Mouse (Mus musculus) embryonic facial prominence, embryonic 11.5 days (tissue): ENCODE data around the gene Ttc9b. TPM values are rescaled to one million over a fixed set of nuclear protein-coding genes. Genes with fewer than 3 reads are reported as not detected.

Experiments
- ATAC-seq: fragments of 200-750 bp; cut with Nextera tagmentation; replicated peaks from 2 replicates; pipeline ENCODE4 v1.8.0; 2017; ENCODE audit warnings: low read depth; ENCODE audit not compliant: insufficient number of reproducible peaks, low FRiP score, low TSS enrichment
- DNase-seq: peaks from one replicate; pipeline ENCODE4 v3.0.0-alpha.2; 2015; ENCODE audit warnings: low spot score
- H3K27ac ChIP-seq: fragments of 300-500 bp; sonication (generic); replicated peaks from 2 replicates; pipeline ENCODE4 v1.5.1; 2014; ENCODE audit warnings: mild to moderate bottlenecking, low read depth, low read length, control low read depth
- H3K27me3 ChIP-seq: fragments of 300-500 bp; sonication (generic); 2 replicates; pipeline ENCODE4 v1.6.1; 2014; ENCODE audit warnings: mild to moderate bottlenecking, low read length, moderate library complexity, mixed read lengths; ENCODE audit not compliant: control insufficient read depth, insufficient read depth
- H3K36me3 ChIP-seq: fragments of 300-500 bp; sonication (generic); replicated peaks from 2 replicates; pipeline ENCODE4 v1.6.1; 2014; ENCODE audit warnings: low read depth, mild to moderate bottlenecking, low read length, moderate library complexity, mixed read lengths; ENCODE audit not compliant: control insufficient read depth, insufficient read depth
- H3K4me1 ChIP-seq: fragments of 300-500 bp; sonication (generic); 2 replicates; pipeline ENCODE4 v1.6.1; 2014; ENCODE audit warnings: low read length, mixed read lengths; ENCODE audit not compliant: control insufficient read depth, insufficient read depth
- H3K4me2 ChIP-seq: fragments of 300-500 bp; sonication (generic); 2 replicates; pipeline ENCODE4 v1.6.1; 2014; ENCODE audit warnings: low read depth, mild to moderate bottlenecking, control low read depth, low read length, moderate library complexity
- H3K4me3 ChIP-seq: fragments of 300-500 bp; sonication (generic); 2 replicates; pipeline ENCODE4 v1.5.1; 2014; ENCODE audit warnings: low read depth, low read length, control low read depth
- H3K9ac ChIP-seq: fragments of 300-500 bp; sonication (generic); replicated peaks from 2 replicates; pipeline ENCODE4 v1.6.1; 2014; ENCODE audit warnings: mild to moderate bottlenecking, control low read depth, low read length
- H3K9me3 ChIP-seq: fragments of 300-500 bp; sonication (generic); replicated peaks from 2 replicates; pipeline ENCODE4 v1.6.1; 2016; ENCODE audit warnings: mild to moderate bottlenecking, low read length, inconsistent platforms, mixed read lengths; ENCODE audit not compliant: control insufficient read depth
- WGBS: fragments of 180-500 bp; shearing (Covaris S2); extraction: QIAGEN DNeasy Blood & Tissue Kit; methylation state at CpG from one replicate; pipeline ENCODE4 v1.1.7; 2014; 5-methylcytosine and 5-hydroxymethylcytosine counted together
- polyA plus RNA-seq: library from polyadenylated mRNA; unstranded; fragments of >200 nt; fragmentation: Nextera tagmentation; extraction: Ambion mirVana; gene quantifications from 2 replicates; pipeline ENCODE4 v1.2.1, GENCODE M21; 2014

Gene Ttc9b
- polyA plus RNA-seq, 1 experiment from 2014 or later = 2.0 TPM

- Histone ChIP-seq H3K9ac (no peak overlapping the region), H3K4me1 (no peaks in the 10 kb centered on the region), H3K27me3 (no peaks in the 10 kb centered on the region), H3K4me3 (no peak overlapping the region), H3K9me3 (no peaks in the 10 kb centered on the region), H3K36me3 (no peaks in the 10 kb centered on the region), H3K4me2 (no peak overlapping the region), H3K27ac (no peak overlapping the region)
- WGBS = 31% methylated on average over 3 of the region's 3 CpGs
- no peak for DNase-seq
- no peak for ATAC-seq
Observed at GRCm38 (mm10) chr7:27696711-27697110, 43.0 kb downstream of the Ttc9b start.

Other genes with a start within 250 kb of the Ttc9b start
- gene Sptbn4, start 206.2 kb upstream of the Ttc9b start, polyA plus RNA-seq = 0.26 and 0.28 TPM in 2 replicates
- 33.9 and 38.2 TPM in 2 replicates for gene Blvrb, start 205.9 kb upstream of the Ttc9b start, polyA plus RNA-seq
- gene Sertad3, start 180.1 kb upstream of the Ttc9b start, polyA plus RNA-seq = 27.2 and 27.6 TPM in 2 replicates
- gene Sertad1, start 167.0 kb upstream of the Ttc9b start, polyA plus RNA-seq = 24.3 and 25.5 TPM in 2 replicates
- gene Prx, start 154.6 kb upstream of the Ttc9b start, polyA plus RNA-seq = 1.2 and 2.2 TPM in 2 replicates
- gene Hipk4, start 130.6 kb upstream of the Ttc9b start, polyA plus RNA-seq = 0.22 and 0.36 TPM in 2 replicates
- 57.1 and 65.5 TPM in 2 replicates for gene Pld3, start 100.7 kb upstream of the Ttc9b start, polyA plus RNA-seq
- gene 2310022A10Rik, start 100.7 kb upstream of the Ttc9b start, polyA plus RNA-seq = 26.4 and 27.5 TPM in 2 replicates
- gene Akt2, start 62.4 kb upstream of the Ttc9b start, polyA plus RNA-seq = 82.8 and 83.3 TPM in 2 replicates
- gene Map3k10, start 20.7 kb downstream of the Ttc9b start, polyA plus RNA-seq = 5.7 and 6.9 TPM in 2 replicates
- 3.9 and 5.1 TPM in 2 replicates for gene Zfp607b, start 35.4 kb downstream of the Ttc9b start, polyA plus RNA-seq
- gene Zfp60, start 77.5 kb downstream of the Ttc9b start, polyA plus RNA-seq = 56.8 and 62.5 TPM in 2 replicates
- gene Zfp626, start 153.3 kb downstream of the Ttc9b start, polyA plus RNA-seq = 2.6 and 2.9 TPM in 2 replicates
- 13.3 and 13.4 TPM in 2 replicates for gene Zfp59, start 184.7 kb downstream of the Ttc9b start, polyA plus RNA-seq
- gene Zfp607a, start 203.6 kb downstream of the Ttc9b start, polyA plus RNA-seq = 3.8 and 4.4 TPM in 2 replicates